8 mouse cellular contexts compared by ENCODE assay signal in genomic region chr2:91650360-91650995, GRCm38 (mm10). TPM values are rescaled to one million over a fixed set of nuclear protein-coding genes. Genes with fewer than 3 reads are reported as not detected.
DNase-seq lines count a peak whose midpoint lies in the region; ATAC-seq and TF ChIP-seq lines count a peak whose summit lies in the region.

No protein-coding gene starts in this region.

- H3K79me3 ChIP-seq in C2C12 (ENCODE audit: low read depth) = peaks cover 30% of the 10 kb centered on the region

- H3ac ChIP-seq in C2C12 (ENCODE audit: control insufficient read depth, insufficient read length, low read depth) = peak overlapping the region; percentile 75

- peaks cover 86% of the 10 kb centered on the region for H3K79me2 ChIP-seq in C2C12 (ENCODE audit: control insufficient read depth, insufficient read depth)

- TF ChIP-seq CTCF in C2C12 (IDR thresholded peaks at IDR 0.05; ENCODE audit: control insufficient read depth, insufficient read depth, insufficient read length) = no peak

- 0 out of 2 replicates have a peak, but pooled peaks cover 2% of the 10 kb centered on the region for H3K9me3 ChIP-seq in erythroblast, embryonic 14.5 days (ENCODE audit: control insufficient read depth, low read length)
- H3K9me3 ChIP-seq in liver, embryonic 12.5 days (replicated peaks) = no peaks in the 10 kb centered on the region

- peak; percentile 13 for ATAC-seq in frontal cortex, adult (ENCODE audit: low TSS enrichment)
- peak; percentile 59 for ATAC-seq in liver, embryonic 12.5 days

- peaks cover 55% of the 10 kb centered on the region for H3K36me3 ChIP-seq in C2C12 (ENCODE audit: control insufficient read depth, insufficient read depth)
- H3K36me3 ChIP-seq in erythroblast, embryonic 14.5 days (ENCODE audit: control insufficient read depth) = peaks cover 64% of the 10 kb centered on the region
- peaks cover 65% of the 10 kb centered on the region for H3K36me3 ChIP-seq in liver, embryonic 12.5 days

- no peak for DNase-seq in frontal cortex, postnatal 25 days (ENCODE audit: low spot score in 2 of 2)
- no peak for DNase-seq in frontal cortex, postnatal 10 days (ENCODE audit: low spot score in 2 of 2)
- DNase-seq in left cerebral cortex, postnatal 14 days (ENCODE audit: low spot score in 2 of 2) = no peak
- no peak for DNase-seq in embryo, embryonic 9.5 days (ENCODE audit: extremely low spot score)

- 5% methylated on average over 16 of the region's 16 CpGs for WGBS in liver, embryonic 12.5 days (ENCODE audit: insufficient replicate concordance)

- H3K27me3 ChIP-seq in C2C12 (ENCODE audit: control insufficient read depth, insufficient read depth, insufficient read length) = no peaks in the 10 kb centered on the region
- H3K27me3 ChIP-seq in erythroblast, embryonic 14.5 days (ENCODE audit: control insufficient read depth) = no peaks in the 10 kb centered on the region
- H3K27me3 ChIP-seq in liver, embryonic 12.5 days (replicated peaks) = no peaks in the 10 kb centered on the region

- intact Hi-C loops in left cerebral cortex, postnatal 14 days (cut with DNase I) = no loop called here

- peak overlapping the region; percentile 93 for H3K4me3 ChIP-seq in C2C12 (ENCODE audit: insufficient read depth, poor library complexity, severe bottlenecking)
- H3K4me3 ChIP-seq in erythroblast, embryonic 14.5 days (replicated peaks) = peak overlapping the region; percentile 73
- H3K4me3 ChIP-seq in liver, embryonic 12.5 days = peak overlapping the region; percentile 81

- H3K4me2 ChIP-seq in liver, embryonic 12.5 days = peak overlapping the region; percentile 94

- peaks cover 40% of the 10 kb centered on the region for H3K4me1 ChIP-seq in erythroblast, embryonic 14.5 days (ENCODE audit: control insufficient read depth)
- peaks cover 42% of the 10 kb centered on the region for H3K4me1 ChIP-seq in liver, embryonic 12.5 days

- peak overlapping the region; percentile 88 for H3K27ac ChIP-seq in liver, embryonic 12.5 days

- peak overlapping the region; percentile 77 for H3K9ac ChIP-seq in liver, embryonic 12.5 days

TF ChIP-seq in C2C12, 6 proteins besides CTCF, POLR2A, EP300 and RAD21:
- no peak for TF ChIP-seq MYOD1 (IDR thresholded peaks at IDR 0.05; ENCODE audit: control insufficient read depth, insufficient read length, low read depth)
- no peak for TF ChIP-seq USF1 (IDR thresholded peaks at IDR 0.05; ENCODE audit: low read depth)
- no peak for TF ChIP-seq MAX (IDR thresholded peaks at IDR 0.05)
- TF ChIP-seq MYOG (IDR thresholded peaks at IDR 0.05; ENCODE audit: control insufficient read depth, extremely low read depth, insufficient read length) = no peak
- no peak for TF ChIP-seq CEBPB (IDR thresholded peaks at IDR 0.05; ENCODE audit: low read depth)
- no peak for TF ChIP-seq FOSL1 (IDR thresholded peaks at IDR 0.05; ENCODE audit: insufficient read depth, low read length, poor library complexity, severe bottlenecking)

RNA-seq across cellular contexts. Expression of gene Arhgap1, which starts 0.8 kb away (rescaled TPM):
- polyA plus RNA-seq in C2C12 (2012; fragmentation: generic; extraction: Trizol) = 71.7 TPM
- 1.5 and 1.7 TPM in 2 replicates for polyA plus RNA-seq in erythroblast, embryonic 14.5 days (2012)
- polyA plus RNA-seq in liver, embryonic 12.5 days (2016; fragmentation: Nextera tagmentation; extraction: Ambion mirVana) = 59.8 and 66.1 TPM in 2 replicates
- total RNA-seq in left cerebral cortex, postnatal 14 days (2021) = 10 to 100 TPM; 80.3 to 88.9 TPM

RNA-seq across cellular contexts. Expression of gene Zfp408, which starts 0.9 kb away (rescaled TPM):
- 7.4 TPM for polyA plus RNA-seq in C2C12 (2012; fragmentation: generic; extraction: Trizol)
- 0.56 and 0.74 TPM in 2 replicates for polyA plus RNA-seq in erythroblast, embryonic 14.5 days (2012)
- polyA plus RNA-seq in liver, embryonic 12.5 days (2016; fragmentation: Nextera tagmentation; extraction: Ambion mirVana) = 5.0 and 5.9 TPM in 2 replicates
- 10 to 100 TPM; 11.1 to 13.3 TPM for total RNA-seq in left cerebral cortex, postnatal 14 days (2021)

RNA-seq across cellular contexts. Expression of gene F2, which starts 14.3 kb away (rescaled TPM):
- polyA plus RNA-seq in C2C12 (2012; fragmentation: generic; extraction: Trizol) = 0.04 TPM
- polyA plus RNA-seq in erythroblast, embryonic 14.5 days (2012) = 0.05 and 0.09 TPM in 2 replicates
- 121 and 125 TPM in 2 replicates for polyA plus RNA-seq in liver, embryonic 12.5 days (2016; fragmentation: Nextera tagmentation; extraction: Ambion mirVana)
- under 1 TPM in 1 of 2 experiments, not detected in 1; 0.18 TPM for total RNA-seq in left cerebral cortex, postnatal 14 days (2021)

RNA-seq across cellular contexts. Expression of gene Atg13, which starts 59.9 kb away (rescaled TPM):
- 12.9 TPM for polyA plus RNA-seq in C2C12 (2012; fragmentation: generic; extraction: Trizol)
- 3.5 and 4.3 TPM in 2 replicates for polyA plus RNA-seq in erythroblast, embryonic 14.5 days (2012)
- 12.8 and 14.7 TPM in 2 replicates for polyA plus RNA-seq in liver, embryonic 12.5 days (2016; fragmentation: Nextera tagmentation; extraction: Ambion mirVana)
- 10 to 100 TPM; 73.5 to 74.6 TPM for total RNA-seq in left cerebral cortex, postnatal 14 days (2021)

Comparison
In these comparisons a context has a peak if more than half of its experiments do, and no peak if none do; other contexts are left out.
1. RNA of gene Arhgap1, which starts 0.8 kb away (polyA plus RNA-seq): 71.7 TPM in C2C12 (single experiment) and 59.8 to 66.1 TPM in liver, embryonic 12.5 days; 1.5 to 1.7 TPM in erythroblast, embryonic 14.5 days; every median in the first group is over 10 times any median in the second.
2. RNA of gene F2, which starts 14.3 kb away (polyA plus RNA-seq): 121 to 125 TPM in liver, embryonic 12.5 days; 0.05 to 0.09 TPM in erythroblast, embryonic 14.5 days and 0.04 TPM in C2C12 (single experiment); every median in the first group is over 100 times any median in the second.
3. Peak in every context shown above with its lines, with median percentiles within 50 percentile points of each other: H3K4me3 ChIP-seq.